Mouse (Mus musculus): Measurements from ENCODE around the gene Rnf152. TPM values are rescaled to one million over a fixed set of nuclear protein-coding genes. Genes with fewer than 3 reads are reported as not detected.

Rnf152 gene
- polyA plus RNA-seq (2014; fragmentation: Nextera tagmentation; extraction: Ambion mirVana) = 0.44 and 0.55 TPM in 2 replicates

- H3K4me3 ChIP-seq (ENCODE audit: low read depth, low read length) = peak within 1 kb of the TSS; percentile 58
- 0 out of 2 replicates have a peak, but pooled peaks cover 6% of the 10 kb centered on the region for H3K4me1 ChIP-seq (ENCODE audit: control insufficient read depth, insufficient read depth, low read length)
- peak; percentile 71 for ATAC-seq (ENCODE audit: insufficient number of reproducible peaks, low FRiP score, low TSS enrichment, low read depth)
- no peaks in the 10 kb centered on the region for H3K9me3 ChIP-seq (ENCODE audit: control insufficient read depth, low read length)
- peaks cover 12% of the 10 kb centered on the region; the same call in 1 of the 2 replicates for H3K27me3 ChIP-seq (ENCODE audit: control insufficient read depth, insufficient read depth, low read length)
- under 1% methylated on average over 58 of the region's 58 CpGs for WGBS
- DNase-seq (ENCODE audit: low spot score) = peak; percentile 58
- peak within 1 kb of the TSS; percentile 64 for H3K9ac ChIP-seq (ENCODE audit: low read length)
- H3K4me2 ChIP-seq (ENCODE audit: low read depth, severe bottlenecking) = peak within 1 kb of the TSS; percentile 95
- no peaks in the 10 kb centered on the region for H3K36me3 ChIP-seq (ENCODE audit: control insufficient read depth, insufficient read depth, low read length)
- H3K27ac ChIP-seq (replicated peaks; ENCODE audit: low read depth, low read length) = no peak within 1 kb of the TSS
Measured at GRCm38 (mm10) chr1:105356291-105357011, at the start of gene Rnf152. TSS of gene Rnf152 (minus strand) at chr1:105356710.

DNA sequence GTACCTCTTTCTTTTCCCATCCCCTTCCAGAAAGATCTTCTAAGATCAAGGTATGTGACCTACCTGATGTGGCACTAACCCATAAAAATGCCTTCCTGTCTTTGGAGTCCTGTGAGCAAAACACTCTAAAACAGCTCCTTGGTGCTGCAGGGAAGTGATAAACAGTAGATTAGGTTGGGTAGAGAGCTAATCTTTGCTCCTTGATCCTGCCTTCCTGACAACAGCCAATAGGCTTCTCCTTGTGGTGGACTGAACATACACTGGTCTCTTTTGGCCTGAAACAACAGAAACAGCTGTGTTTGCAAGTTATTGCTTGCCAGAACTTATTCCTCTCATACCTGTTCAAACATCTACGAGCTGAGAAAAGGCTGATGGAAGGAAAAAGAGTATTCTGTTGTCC is 46.3 kb upstream of the Rnf152 start:
- no peaks in the 10 kb centered on the region for H3K9me3 ChIP-seq (ENCODE audit: control insufficient read depth, low read length)
- ATAC-seq (ENCODE audit: insufficient number of reproducible peaks, low FRiP score, low TSS enrichment, low read depth) = no peak
- DNase-seq (ENCODE audit: low spot score) = no peak
- WGBS = 64% methylated on average over 1 of the region's 1 CpGs
- H3K27ac ChIP-seq (replicated peaks; ENCODE audit: low read depth, low read length) = no peak overlapping the region
- no peaks in the 10 kb centered on the region for H3K4me1 ChIP-seq (ENCODE audit: control insufficient read depth, insufficient read depth, low read length)
- H3K9ac ChIP-seq (ENCODE audit: low read length) = no peak overlapping the region
- H3K4me2 ChIP-seq (ENCODE audit: low read depth, severe bottlenecking) = no peak overlapping the region
- H3K27me3 ChIP-seq (ENCODE audit: control insufficient read depth, insufficient read depth, low read length) = no peaks in the 10 kb centered on the region
- H3K36me3 ChIP-seq (ENCODE audit: control insufficient read depth, insufficient read depth, low read length) = no peaks in the 10 kb centered on the region
- no peak overlapping the region for H3K4me3 ChIP-seq (ENCODE audit: low read depth, low read length)

DNA sequence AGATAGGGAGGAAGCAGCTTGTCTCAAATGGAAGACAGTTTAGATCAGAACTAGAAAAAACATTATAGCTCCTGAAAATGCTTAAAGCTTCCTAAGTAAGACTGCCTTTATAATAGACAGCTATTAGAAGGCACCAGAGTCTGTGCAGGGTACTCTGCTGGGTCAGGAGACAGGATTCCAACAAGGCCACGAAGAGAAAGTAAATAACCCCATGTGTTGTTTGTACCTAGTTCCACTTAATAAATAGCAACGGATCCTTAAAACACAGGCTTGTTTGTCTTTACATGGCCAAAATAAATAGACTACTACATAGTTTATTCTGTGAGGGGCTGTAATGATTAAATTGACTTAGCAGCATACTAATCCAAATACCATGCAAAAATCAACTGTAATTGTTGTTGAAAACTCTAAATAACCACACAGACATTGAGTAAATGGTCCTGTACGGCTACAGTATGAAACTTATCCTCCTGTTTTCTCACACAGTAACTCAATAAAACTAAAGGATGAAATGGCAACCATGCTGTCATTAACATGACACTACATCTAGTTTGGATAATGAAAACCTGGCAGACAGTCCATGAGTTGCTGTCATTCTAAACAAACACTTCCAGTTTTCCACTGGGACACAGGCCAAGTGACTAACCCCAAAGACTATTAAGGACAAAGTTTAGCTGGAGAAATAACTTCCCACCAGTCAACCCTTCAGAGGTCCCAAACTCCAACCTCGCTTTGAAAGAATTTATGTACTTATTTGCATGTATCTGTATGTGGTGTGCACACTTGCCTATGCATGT is 27.8 kb upstream of the Rnf152 start:
- no peak overlapping the region for H3K27ac ChIP-seq (replicated peaks; ENCODE audit: low read depth, low read length)
- H3K27me3 ChIP-seq (ENCODE audit: control insufficient read depth, insufficient read depth, low read length) = no peaks in the 10 kb centered on the region
- no peak overlapping the region for H3K4me2 ChIP-seq (ENCODE audit: low read depth, severe bottlenecking)
- no peak for DNase-seq (ENCODE audit: low spot score)
- 79% methylated on average over 4 of the region's 4 CpGs for WGBS
- ATAC-seq (ENCODE audit: insufficient number of reproducible peaks, low FRiP score, low TSS enrichment, low read depth) = no peak
- H3K36me3 ChIP-seq (ENCODE audit: control insufficient read depth, insufficient read depth, low read length) = no peaks in the 10 kb centered on the region
- H3K9me3 ChIP-seq (ENCODE audit: control insufficient read depth, low read length) = no peaks in the 10 kb centered on the region
- no peak overlapping the region for H3K9ac ChIP-seq (ENCODE audit: low read length)
- no peak overlapping the region for H3K4me3 ChIP-seq (ENCODE audit: low read depth, low read length)
- H3K4me1 ChIP-seq (ENCODE audit: control insufficient read depth, insufficient read depth, low read length) = no peaks in the 10 kb centered on the region

DNA sequence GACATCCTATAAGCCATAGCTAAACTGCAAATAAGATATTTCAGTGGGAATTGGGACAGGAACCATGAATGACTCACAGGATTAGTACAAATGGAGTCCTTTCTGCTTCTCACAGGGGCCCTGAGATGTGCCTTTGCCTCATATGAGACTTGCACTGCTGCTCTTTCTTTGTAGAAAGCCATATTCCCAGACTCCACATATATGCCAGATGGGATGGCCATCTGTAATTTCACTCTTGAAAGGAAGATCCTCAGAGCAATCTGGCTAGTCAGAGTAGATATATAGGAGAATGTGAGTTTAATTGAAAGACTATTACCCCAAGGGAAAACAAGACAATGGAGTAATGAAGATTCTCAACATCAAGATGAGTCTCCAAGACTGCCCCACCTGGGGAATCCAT is 21.0 kb upstream of the Rnf152 start:
- no peak overlapping the region for H3K4me3 ChIP-seq (ENCODE audit: low read depth, low read length)
- no peak for DNase-seq (ENCODE audit: low spot score)

DNA sequence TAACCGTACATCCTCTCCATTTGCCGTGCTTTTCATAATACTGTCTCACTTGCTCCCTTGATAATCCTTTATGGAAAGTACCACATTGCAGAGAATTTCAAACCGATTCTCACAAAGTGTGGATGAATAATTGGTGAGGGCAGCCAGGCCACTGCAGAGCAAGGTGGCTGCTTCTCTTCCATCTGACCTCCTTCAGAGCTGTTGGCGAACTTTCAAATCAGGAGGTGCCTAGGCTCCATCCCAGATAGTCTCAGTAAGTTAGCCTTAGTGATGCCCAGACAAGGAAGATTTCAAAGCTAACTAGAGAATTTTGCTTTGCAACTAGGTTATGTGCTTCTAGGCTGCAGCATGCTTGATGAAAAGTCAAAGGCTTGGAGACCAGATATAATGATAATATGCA is 18.1 kb upstream of the Rnf152 start:
- Histone ChIP-seq H3K4me3 (ENCODE audit: low read depth, low read length) (no peak overlapping the region), H3K36me3 (ENCODE audit: control insufficient read depth, insufficient read depth, low read length) (no peaks in the 10 kb centered on the region), H3K9me3 (ENCODE audit: control insufficient read depth, low read length) (no peaks in the 10 kb centered on the region), H3K9ac (ENCODE audit: low read length) (no peak overlapping the region), H3K4me2 (ENCODE audit: low read depth, severe bottlenecking) (no peak overlapping the region), H3K4me1 (ENCODE audit: control insufficient read depth, insufficient read depth, low read length) (no peaks in the 10 kb centered on the region), H3K27ac (replicated peaks; ENCODE audit: low read depth, low read length) (no peak overlapping the region), H3K27me3 (ENCODE audit: control insufficient read depth, insufficient read depth, low read length) (no peaks in the 10 kb centered on the region)
- DNase-seq (ENCODE audit: low spot score) (no peak), ATAC-seq (ENCODE audit: insufficient number of reproducible peaks, low FRiP score, low TSS enrichment, low read depth) (no peak)
- 87% methylated on average over 4 of the region's 4 CpGs for WGBS

More for the DNA sequence above, 21.0 kb upstream of the Rnf152 start:
- no peak for ATAC-seq (ENCODE audit: insufficient number of reproducible peaks, low FRiP score, low TSS enrichment, low read depth)
- H3K9ac ChIP-seq (ENCODE audit: low read length) = no peak overlapping the region
- no peaks in the 10 kb centered on the region for H3K36me3 ChIP-seq (ENCODE audit: control insufficient read depth, insufficient read depth, low read length)
- no peak overlapping the region for H3K27ac ChIP-seq (replicated peaks; ENCODE audit: low read depth, low read length)
- no peak overlapping the region for H3K4me2 ChIP-seq (ENCODE audit: low read depth, severe bottlenecking)
- H3K4me1 ChIP-seq (ENCODE audit: control insufficient read depth, insufficient read depth, low read length) = no peaks in the 10 kb centered on the region
- no peaks in the 10 kb centered on the region for H3K27me3 ChIP-seq (ENCODE audit: control insufficient read depth, insufficient read depth, low read length)
- H3K9me3 ChIP-seq (ENCODE audit: control insufficient read depth, low read length) = no peaks in the 10 kb centered on the region

GRCm38 (mm10) chr1:105362701-105363100 is 6.2 kb upstream of the Rnf152 start:
- Histone ChIP-seq H3K4me1 (ENCODE audit: control insufficient read depth, insufficient read depth, low read length) (no peaks in the 10 kb centered on the region), H3K9ac (ENCODE audit: low read length) (no peak overlapping the region), H3K4me2 (ENCODE audit: low read depth, severe bottlenecking) (no peak overlapping the region), H3K27me3 (ENCODE audit: control insufficient read depth, insufficient read depth, low read length) (no peaks in the 10 kb centered on the region), H3K27ac (replicated peaks; ENCODE audit: low read depth, low read length) (no peak overlapping the region), H3K36me3 (ENCODE audit: control insufficient read depth, insufficient read depth, low read length) (no peaks in the 10 kb centered on the region), H3K9me3 (ENCODE audit: control insufficient read depth, low read length) (no peaks in the 10 kb centered on the region), H3K4me3 (ENCODE audit: low read depth, low read length) (no peak overlapping the region)
- no peak for DNase-seq (ENCODE audit: low spot score)
- ATAC-seq (ENCODE audit: insufficient number of reproducible peaks, low FRiP score, low TSS enrichment, low read depth) = no peak

GRCm38 (mm10) chr1:105358896-105359295 is 2.4 kb upstream of the Rnf152 start:
- ATAC-seq (ENCODE audit: insufficient number of reproducible peaks, low FRiP score, low TSS enrichment, low read depth) = no peak
- H3K27ac ChIP-seq (replicated peaks; ENCODE audit: low read depth, low read length) = no peak overlapping the region
- H3K36me3 ChIP-seq (ENCODE audit: control insufficient read depth, insufficient read depth, low read length) = no peaks in the 10 kb centered on the region
- no peak overlapping the region for H3K9ac ChIP-seq (ENCODE audit: low read length)
- no peak overlapping the region for H3K4me2 ChIP-seq (ENCODE audit: low read depth, severe bottlenecking)
- H3K27me3 ChIP-seq (ENCODE audit: control insufficient read depth, insufficient read depth, low read length) = peaks cover 12% of the 10 kb centered on the region; the same call in 1 of the 2 replicates
- 55% methylated on average over 4 of the region's 4 CpGs for WGBS
- no peak overlapping the region for H3K4me3 ChIP-seq (ENCODE audit: low read depth, low read length)
- DNase-seq (ENCODE audit: low spot score) = no peak
- H3K9me3 ChIP-seq (ENCODE audit: control insufficient read depth, low read length) = no peaks in the 10 kb centered on the region
- 0 out of 2 replicates have a peak, but pooled peaks cover 6% of the 10 kb centered on the region for H3K4me1 ChIP-seq (ENCODE audit: control insufficient read depth, insufficient read depth, low read length)

GRCm38 (mm10) chr1:105355910-105356290 is 610 bp downstream of the Rnf152 start:
- Histone ChIP-seq H3K4me2 (ENCODE audit: low read depth, severe bottlenecking) (peak overlapping the region; percentile 95), H3K9ac (ENCODE audit: low read length) (peak overlapping the region; percentile 64), H3K4me3 (ENCODE audit: low read depth, low read length) (peak overlapping the region; percentile 58), H3K36me3 (ENCODE audit: control insufficient read depth, insufficient read depth, low read length) (no peaks in the 10 kb centered on the region), H3K27ac (replicated peaks; ENCODE audit: low read depth, low read length) (no peak overlapping the region), H3K9me3 (ENCODE audit: control insufficient read depth, low read length) (no peaks in the 10 kb centered on the region), H3K4me1 (ENCODE audit: control insufficient read depth, insufficient read depth, low read length) (0 out of 2 replicates have a peak, but pooled peaks cover 6% of the 10 kb centered on the region), H3K27me3 (ENCODE audit: control insufficient read depth, insufficient read depth, low read length) (peaks cover 12% of the 10 kb centered on the region; the same call in 1 of the 2 replicates)
- peak; percentile 60 for ATAC-seq (ENCODE audit: insufficient number of reproducible peaks, low FRiP score, low TSS enrichment, low read depth)
- peak; percentile 62 for DNase-seq (ENCODE audit: low spot score)
- WGBS = under 1% methylated on average over 23 of the region's 23 CpGs
